10 mouse cellular contexts compared by ENCODE assay signal in genomic region chr7:133037217-133037616, GRCm38 (mm10).
DNase-seq lines count a peak whose midpoint lies in the region; ATAC-seq and TF ChIP-seq lines count a peak whose summit lies in the region.
"Had no signal": no experiment of that assay in that cellular context is flagged by ENCODE, and none has a peak within 500 bp of the region (broad histone marks: within the 10 kb centered on the region; RNA-seq: fewer than 3 reads in every experiment).

No protein-coding gene starts in this region.

- DNase-seq in liver, adult 2 months (ENCODE audit: extremely low read depth, low read depth, low spot score): no peak
- DNase-seq in liver, embryonic 11.5 days (ENCODE audit: low spot score): no peak
- DNase-seq in embryo, embryonic 9.5 days (ENCODE audit: extremely low spot score): peak; percentile 78
- peak; percentile 70 to 72 for DNase-seq in heart, postnatal 10 days
- no peak for DNase-seq in spleen, postnatal 4 days (ENCODE audit: low spot score in 2 of 2)
- DNase-seq in cerebellum, postnatal 4 days (ENCODE audit: low spot score in 2 of 2): no peak
- DNase-seq: adrenal gland, postnatal 25 days had no signal

- ATAC-seq in liver, embryonic 11.5 days (replicated peaks; ENCODE audit: low FRiP score): no peak
- no peak for ATAC-seq in limb, embryonic 13.5 days (ENCODE audit: low FRiP score, low read depth)
- no peak for ATAC-seq in granulocyte monocyte progenitor cell, adult 5-6 weeks (replicated peaks; ENCODE audit: poor library complexity, severe bottlenecking)

- no peak overlapping the region for H3K9ac ChIP-seq in liver, adult 2 months (ENCODE audit: low read depth, low read length)
- no peak overlapping the region for H3K9ac ChIP-seq in liver, embryonic 11.5 days (ENCODE audit: low read depth, low read length)
- no peak overlapping the region for H3K9ac ChIP-seq in limb, embryonic 13.5 days
- H3K9ac ChIP-seq: limb, embryonic 15.5 days had no signal

- H3K4me1 ChIP-seq in liver, adult 2 months (ENCODE audit: control insufficient read depth, insufficient read depth, low read length): peaks cover 6% of the 10 kb centered on the region; the same call in 1 of the 2 replicates
- H3K4me1 ChIP-seq in liver, embryonic 11.5 days (replicated peaks; ENCODE audit: control insufficient read depth, insufficient read depth, low read length): peaks cover 28% of the 10 kb centered on the region
- H3K4me1 ChIP-seq in limb, embryonic 13.5 days: peaks cover 80% of the 10 kb centered on the region

- no peak overlapping the region for H3K4me2 ChIP-seq in liver, embryonic 11.5 days
- H3K4me2 ChIP-seq in limb, embryonic 13.5 days (replicated peaks): peak overlapping the region; percentile 12; the same call in 1 of the 2 replicates
- H3K4me2 ChIP-seq: limb, embryonic 15.5 days had no signal

- H3K9me3 ChIP-seq in liver, embryonic 11.5 days (ENCODE audit: control insufficient read depth, low read length): no peaks in the 10 kb centered on the region
- H3K9me3 ChIP-seq in limb, embryonic 13.5 days: no peaks in the 10 kb centered on the region
- H3K9me3 ChIP-seq: limb, embryonic 15.5 days had no signal

- H3K4me3 ChIP-seq in liver, adult 2 months (ENCODE audit: insufficient read depth, low read depth, low read length): no peak overlapping the region
- no peak overlapping the region for H3K4me3 ChIP-seq in liver, embryonic 11.5 days (ENCODE audit: low read depth, low read length)
- H3K4me3 ChIP-seq in limb, embryonic 13.5 days: no peak overlapping the region
- H3K4me3 ChIP-seq: limb, embryonic 15.5 days had no signal

- no peaks in the 10 kb centered on the region for H3K79me2 ChIP-seq in liver, adult 2 months (ENCODE audit: control insufficient read depth, insufficient read depth, low read length)

- H3K27me3 ChIP-seq in liver, adult 2 months (ENCODE audit: control insufficient read depth, insufficient read depth, low read length): no peaks in the 10 kb centered on the region
- no peaks in the 10 kb centered on the region for H3K27me3 ChIP-seq in liver, embryonic 11.5 days (replicated peaks; ENCODE audit: control insufficient read depth, insufficient read depth, low read length)
- H3K27me3 ChIP-seq in limb, embryonic 13.5 days: no peaks in the 10 kb centered on the region
- H3K27me3 ChIP-seq: limb, embryonic 15.5 days had no signal

- intact Hi-C loops in heart, postnatal 10 days (cut with DNase I): loop anchor here (10.0 kb wide), 1 partner anchor 538 kb away; no protein-coding TSS in a partner anchor

- H3K36me3 ChIP-seq in liver, adult 2 months (ENCODE audit: control insufficient read depth, insufficient read depth, low read length): no peaks in the 10 kb centered on the region
- no peaks in the 10 kb centered on the region for H3K36me3 ChIP-seq in liver, embryonic 11.5 days (ENCODE audit: control insufficient read depth, insufficient read depth, low read length)
- no peaks in the 10 kb centered on the region for H3K36me3 ChIP-seq in limb, embryonic 13.5 days
- H3K36me3 ChIP-seq: limb, embryonic 15.5 days had no signal

- 80% methylated on average over 5 of the region's 5 CpGs for WGBS in liver, adult 2 months
- WGBS in liver, embryonic 11.5 days: 67% methylated on average over 5 of the region's 5 CpGs
- WGBS in limb, embryonic 13.5 days: 16% methylated on average over 5 of the region's 5 CpGs

- H3K27ac ChIP-seq in liver, adult 2 months (replicated peaks; ENCODE audit: insufficient read depth, low read depth, low read length): peak overlapping the region; percentile 22
- no peak overlapping the region for H3K27ac ChIP-seq in liver, embryonic 11.5 days (ENCODE audit: low read depth, low read length)
- H3K27ac ChIP-seq in limb, embryonic 13.5 days: no peak overlapping the region; the same call in 1 of the 2 replicates
- H3K27ac ChIP-seq: limb, embryonic 15.5 days had no signal

- TF ChIP-seq POLR2A in liver, adult 2 months (IDR thresholded peaks at IDR 0.05; ENCODE audit: extremely low read depth, insufficient read depth, low read length): no peak

- TF ChIP-seq CTCF in liver, adult 2 months (IDR thresholded peaks at IDR 0.05; ENCODE audit: low read depth, low read length): no peak

Comparison
In these comparisons a context has a peak if more than half of its experiments do, and no peak if none do; other contexts are left out.
1. DNase-seq: peak in embryo, embryonic 9.5 days (single experiment) and heart, postnatal 10 days (2 of 2); none in liver, adult 2 months (single experiment), liver, embryonic 11.5 days (single experiment), spleen, postnatal 4 days (0 of 2) and cerebellum, postnatal 4 days (0 of 2).